Mouse (Mus musculus): ENCODE measurements around the gene Ciz1.
"Not testable (repeated sequence)": the region's sequence is repeated elsewhere in the genome, so short reads cannot be mapped to it uniquely, and the experiment has no call there.

Gene Ciz1

DNA sequence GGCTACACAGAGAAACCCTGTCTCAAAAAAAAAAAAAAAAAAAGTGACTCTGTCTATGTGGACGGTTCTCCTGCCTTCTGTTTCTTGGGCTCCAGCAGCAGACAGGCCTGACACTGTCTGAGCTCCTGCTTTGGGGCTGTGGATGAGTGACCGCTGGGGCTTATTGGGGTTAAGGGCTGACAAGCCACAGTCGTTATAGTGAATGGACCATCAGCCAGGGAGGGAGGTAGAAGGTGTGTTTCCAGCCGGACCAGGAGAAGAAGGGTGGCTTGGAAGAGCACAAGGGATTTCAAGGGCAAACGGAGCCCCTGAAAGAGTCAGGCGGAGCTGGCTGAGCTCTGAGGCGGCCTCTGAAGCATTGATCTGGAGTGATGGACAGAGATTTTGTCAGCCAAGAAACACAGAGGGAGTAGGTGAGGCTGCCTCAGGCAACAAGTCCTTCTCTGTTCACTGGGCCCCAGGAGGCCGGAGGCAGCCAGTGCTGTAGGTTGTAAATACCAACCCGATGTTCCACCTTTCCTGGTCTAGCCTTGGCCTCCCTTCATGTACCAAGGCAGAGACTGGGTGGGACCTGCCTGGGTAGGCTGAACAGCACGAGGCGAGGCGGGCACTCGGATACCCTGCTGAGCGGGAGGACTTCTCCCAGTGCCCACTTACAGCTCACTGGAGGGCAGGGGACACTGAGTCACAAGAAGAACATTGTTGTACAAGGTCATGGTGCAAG is 7.4 kb upstream of the Ciz1 start:
- DNase-seq (ENCODE audit: inconsistent age in 2 of 2, low spot score in 1 of 2): no peak

DNA sequence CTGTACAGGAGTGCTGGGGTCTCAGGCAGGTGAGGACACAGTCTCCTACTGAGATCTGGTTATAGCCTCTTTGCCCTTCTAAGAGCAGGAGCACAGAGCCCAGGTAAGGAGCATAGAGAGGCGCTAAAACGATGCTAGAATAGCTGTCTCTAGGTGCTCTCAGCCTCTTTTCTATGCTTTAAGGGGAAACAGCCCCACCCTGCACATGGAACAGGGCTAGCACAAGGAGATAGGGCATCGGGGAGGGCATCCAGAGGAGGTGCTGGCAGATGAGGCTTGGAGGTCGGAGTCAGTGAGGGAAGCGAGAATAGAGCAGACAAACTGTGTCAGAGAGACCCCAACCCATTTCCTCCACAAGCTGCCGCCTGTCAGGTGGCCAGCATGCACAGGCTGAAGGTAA is 5.1 kb upstream of the Ciz1 start:
- DNase-seq (ENCODE audit: inconsistent age in 2 of 2, low spot score in 1 of 2): no peak

DNA sequence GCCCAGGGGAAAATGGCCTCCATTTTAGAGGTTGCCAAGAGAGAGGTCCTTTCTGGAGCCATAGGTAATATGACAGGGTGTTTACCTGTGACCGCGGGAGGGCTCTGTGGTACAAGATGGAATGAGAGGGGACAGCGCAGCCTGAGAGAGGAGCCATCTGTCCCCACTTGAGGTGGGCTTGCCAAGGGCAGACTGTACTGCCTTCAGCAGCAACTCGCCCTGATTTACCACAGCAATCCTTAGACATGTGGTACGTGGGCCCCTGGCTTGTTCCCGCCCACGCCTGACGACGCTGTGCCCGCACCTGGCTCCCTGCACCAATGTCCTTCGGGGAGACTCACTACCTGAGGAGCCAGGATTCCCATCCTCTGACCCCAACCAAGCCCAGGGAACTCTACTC is 3.8 kb upstream of the Ciz1 start:
- no peak for DNase-seq (ENCODE audit: inconsistent age in 2 of 2, low spot score in 1 of 2)

- no peak for DNase-seq (ENCODE audit: inconsistent age in 2 of 2, low spot score in 1 of 2)
Observed at GRCm38 (mm10) chr2:32349625-32350255, 2.4 kb upstream of the Ciz1 start.

DNA sequence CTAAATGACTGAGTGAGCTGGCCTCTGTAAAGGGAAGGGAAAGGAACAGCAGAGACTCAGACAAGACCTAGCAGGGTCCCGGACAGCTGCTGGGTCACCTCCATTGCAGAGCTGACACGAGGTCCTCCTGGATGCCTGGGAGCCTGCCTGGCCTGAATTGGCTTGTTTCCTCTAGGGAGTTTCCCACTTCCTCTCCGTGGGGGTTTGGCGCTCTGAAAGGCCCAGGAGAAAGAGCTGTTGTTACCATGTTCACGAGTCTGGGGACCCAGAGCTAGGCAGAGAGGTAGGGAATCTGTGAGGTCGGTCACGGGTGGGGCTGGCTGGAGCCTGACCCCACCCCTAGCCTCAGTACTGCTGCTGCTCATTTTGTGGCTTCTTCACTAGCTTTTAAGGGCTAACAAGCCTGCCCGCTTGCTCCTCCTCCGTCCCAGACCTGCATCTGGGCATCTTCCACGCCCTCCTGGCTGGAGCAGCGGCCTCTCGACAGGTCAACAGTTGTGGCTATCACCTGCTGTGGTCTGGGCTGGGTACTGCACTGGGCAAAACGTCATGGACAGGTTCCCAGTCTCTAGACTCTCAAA is 1.6 kb upstream of the Ciz1 start:
- DNase-seq (ENCODE audit: inconsistent age in 2 of 2, low spot score in 1 of 2): no peak

- peak in 1 of 2 experiments; percentile 52 for DNase-seq (ENCODE audit: inconsistent age in 2 of 2, low spot score in 1 of 2)
Observed at GRCm38 (mm10) chr2:32351471-32351961, 611 bp upstream of the Ciz1 start.

DNA sequence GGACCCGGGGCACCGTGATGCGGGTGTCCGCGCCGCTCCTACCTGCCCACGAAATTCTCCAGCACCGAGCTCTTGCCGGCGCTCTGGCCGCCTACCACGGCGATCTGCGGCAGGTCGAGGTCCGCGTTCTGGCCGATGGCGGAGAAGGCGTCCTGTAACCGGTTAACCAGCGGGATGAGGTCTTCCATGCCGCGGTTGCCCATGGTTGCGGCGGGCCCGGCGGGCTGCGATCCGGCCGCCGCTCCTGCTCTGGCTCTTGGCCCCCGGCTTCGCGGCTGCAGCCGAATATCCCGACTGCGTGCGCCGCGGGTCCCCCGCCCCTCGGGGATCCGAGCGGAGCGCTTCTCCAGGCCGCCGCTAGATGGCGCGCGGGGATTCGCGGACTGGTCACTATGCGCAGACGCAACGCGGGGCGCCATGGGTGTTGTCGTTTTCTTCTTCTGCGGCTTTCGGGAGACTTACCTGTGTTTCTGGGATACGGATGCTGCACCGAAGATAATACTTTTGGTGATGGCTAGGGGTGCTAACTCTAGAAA is 948 bp downstream of the Ciz1 start, which contains the start of gene Dnm1:
Gene Dnm1 (minus strand): TSS at position 332 of the 536 bp plus-strand sequence.
- DNase-seq (ENCODE audit: inconsistent age in 2 of 2, low spot score in 1 of 2): peak; percentile 91 to 96

GRCm38 (mm10) chr2:32353836-32354235 is 1.7 kb downstream of the Ciz1 start:
- DNase-seq (ENCODE audit: inconsistent age in 2 of 2, low spot score in 1 of 2): no peak

DNA sequence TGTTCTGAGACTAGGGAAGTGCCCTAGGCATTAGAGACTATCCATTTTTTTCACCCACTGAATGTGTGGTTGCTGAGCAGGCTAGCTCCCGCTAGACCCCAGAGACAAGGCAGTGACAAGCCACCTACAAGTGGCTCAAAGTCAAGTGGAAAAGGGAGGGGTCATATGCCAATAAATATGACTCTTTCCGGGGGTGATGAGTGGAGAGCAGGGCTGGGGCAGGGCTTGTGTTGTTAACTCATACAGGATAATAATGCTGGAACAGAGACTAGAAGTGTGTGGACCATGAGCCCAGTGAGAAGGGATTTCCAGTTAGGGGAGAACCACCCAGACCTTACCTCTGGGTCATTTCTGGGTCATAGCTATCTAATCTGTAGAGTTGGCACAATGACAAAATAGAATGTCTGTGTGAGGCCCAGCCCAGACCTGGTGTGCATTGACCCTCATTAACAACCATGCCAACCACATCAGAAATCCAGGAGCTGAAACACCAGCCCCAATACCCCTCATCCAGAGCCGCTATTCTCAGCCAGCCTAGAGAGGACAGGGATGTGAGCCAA is 2.3 kb downstream of the Ciz1 start:
- no peak for DNase-seq (ENCODE audit: inconsistent age in 2 of 2, low spot score in 1 of 2)

DNA sequence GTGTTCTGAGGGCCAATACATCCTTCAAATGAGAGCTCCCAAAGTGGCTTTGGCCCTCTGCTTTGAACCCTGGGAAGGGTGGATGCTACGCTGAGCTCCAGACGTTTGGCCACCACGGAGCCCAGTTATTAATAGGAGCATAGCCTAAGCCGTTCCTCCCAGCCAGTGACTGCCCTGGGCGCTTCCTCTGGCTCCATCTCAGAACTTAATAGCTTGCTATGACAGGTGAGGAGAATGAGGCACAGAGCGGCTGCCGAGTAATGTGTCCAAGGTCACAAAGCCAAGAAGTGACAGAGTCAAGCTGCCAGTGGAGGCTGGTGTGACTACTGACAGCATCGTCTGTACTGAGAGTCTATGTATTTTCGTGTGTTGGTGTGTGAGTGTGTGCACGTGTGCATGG is 4.1 kb downstream of the Ciz1 start:
- no peak for DNase-seq (ENCODE audit: inconsistent age in 2 of 2, low spot score in 1 of 2)

GRCm38 (mm10) chr2:32357710-32358109 is 5.6 kb downstream of the Ciz1 start:
- DNase-seq (ENCODE audit: inconsistent age in 2 of 2, low spot score in 1 of 2): no peak

GRCm38 (mm10) chr2:32358381-32358780 is 6.3 kb downstream of the Ciz1 start:
- no peak for DNase-seq (ENCODE audit: inconsistent age in 2 of 2, low spot score in 1 of 2)

DNA sequence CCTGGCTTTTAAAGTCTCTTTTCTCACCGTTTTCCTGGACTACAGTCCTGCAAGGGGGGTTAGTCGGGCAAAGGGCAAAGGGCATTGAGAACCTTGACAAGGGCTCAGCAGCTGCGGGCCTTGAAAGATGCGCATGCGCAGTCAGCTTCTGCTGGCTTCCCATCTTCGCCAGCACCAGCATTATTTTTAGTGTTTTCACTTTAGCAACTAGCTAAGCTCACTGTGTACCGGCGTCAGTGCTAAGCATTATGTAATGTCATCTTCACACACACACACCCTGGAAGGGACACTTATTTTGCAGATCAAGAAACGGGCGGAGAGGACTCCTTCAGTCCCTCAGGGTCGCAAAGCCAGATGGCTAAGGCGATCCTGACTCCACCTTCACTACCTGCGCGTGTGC is 8.6 kb downstream of the Ciz1 start:
- DNase-seq (ENCODE audit: inconsistent age in 2 of 2, low spot score in 1 of 2): peak; percentile 90 to 95

GRCm38 (mm10) chr2:32361437-32361836 is 9.3 kb downstream of the Ciz1 start:
- DNase-seq (ENCODE audit: inconsistent age in 2 of 2, low spot score in 1 of 2): peak; percentile 85 to 94

DNA sequence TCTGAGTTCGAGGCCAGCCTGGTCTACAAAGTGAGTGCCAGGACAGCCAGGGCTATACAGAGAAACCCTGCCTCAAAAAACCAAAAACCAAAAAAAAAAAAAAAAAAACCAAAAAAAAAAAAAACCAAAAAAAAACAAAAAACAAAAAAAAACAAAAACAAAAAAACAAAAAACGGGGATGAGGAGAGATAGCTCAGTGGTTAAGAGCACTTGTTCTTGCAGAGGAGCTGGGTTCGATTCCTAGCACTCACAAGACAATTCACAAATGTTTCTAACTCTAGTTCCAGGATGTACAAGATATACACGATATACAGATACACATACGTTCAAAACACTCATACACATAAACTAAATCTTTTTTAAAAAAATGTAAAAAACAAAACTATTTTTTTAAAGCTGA is 10.1 kb downstream of the Ciz1 start:
- DNase-seq (ENCODE audit: inconsistent age in 2 of 2, low spot score in 1 of 2): not testable (repeated sequence)

DNA sequence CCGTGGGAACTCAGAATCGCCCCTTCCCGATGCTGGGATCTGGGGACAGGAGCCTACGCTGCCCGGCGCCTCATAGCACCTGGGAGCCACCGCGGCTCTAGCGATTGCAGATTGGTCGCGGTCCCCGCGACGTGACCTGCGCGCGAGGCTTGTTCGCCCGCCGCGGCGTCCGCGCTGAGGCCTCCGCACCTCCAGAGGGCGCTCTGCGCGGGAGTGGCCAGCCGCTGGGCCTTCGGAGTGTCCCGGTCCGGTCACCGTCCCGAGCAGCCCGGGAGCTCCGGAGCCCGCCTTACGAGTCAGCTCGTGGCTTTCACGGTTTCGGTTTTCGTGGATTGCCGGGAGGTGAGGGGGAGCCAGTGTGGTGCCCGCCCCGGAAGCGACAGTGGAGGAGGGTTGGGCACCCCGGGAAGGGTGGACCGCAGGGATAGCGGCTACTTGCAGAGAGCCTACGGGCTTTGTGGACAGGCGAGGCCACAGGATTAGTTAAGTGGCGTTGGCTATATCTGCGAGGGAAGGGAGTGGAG is 10.8 kb downstream of the Ciz1 start:
- peak; percentile 95 to 98 for DNase-seq (ENCODE audit: inconsistent age in 2 of 2, low spot score in 1 of 2)

DNA sequence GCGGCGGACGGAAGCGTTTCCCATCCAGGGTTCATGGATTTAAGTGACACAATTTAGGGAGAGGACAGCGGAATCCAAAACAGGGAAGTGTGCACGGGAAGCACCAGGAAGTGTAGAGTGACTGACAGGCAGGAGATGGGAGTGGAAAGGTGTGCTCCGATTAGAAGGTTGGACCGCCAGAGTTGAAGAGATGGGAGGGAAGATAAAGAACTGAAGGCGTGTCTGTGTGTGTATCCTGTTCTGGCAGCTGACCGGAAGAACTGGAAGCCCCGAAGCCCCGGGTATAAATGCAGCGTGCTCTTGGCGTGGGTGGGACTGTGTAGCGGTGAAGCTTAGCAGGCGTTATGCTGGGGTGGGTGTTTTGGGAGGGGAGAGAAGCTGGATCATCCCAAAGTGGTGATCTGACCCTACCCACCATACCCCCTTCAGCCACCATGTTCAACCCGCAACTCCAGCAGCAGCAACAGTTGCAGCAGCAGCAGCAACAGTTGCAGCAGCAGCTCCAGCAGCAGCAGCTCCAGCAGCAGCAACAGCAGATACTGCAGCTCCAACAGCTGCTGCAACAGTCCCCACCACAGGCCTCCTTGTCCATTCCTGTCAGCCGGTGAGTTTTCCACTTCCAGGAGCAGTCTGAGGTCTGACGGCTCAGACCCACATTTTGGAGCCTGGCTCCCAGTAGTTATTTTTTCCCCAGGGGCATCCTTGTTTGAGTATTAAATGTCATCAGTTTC is 11.4 kb downstream of the Ciz1 start:
- DNase-seq (ENCODE audit: inconsistent age in 2 of 2, low spot score in 1 of 2): no peak

GRCm38 (mm10) chr2:32364121-32364520 is 12.0 kb downstream of the Ciz1 start:
- DNase-seq (ENCODE audit: inconsistent age in 2 of 2, low spot score in 1 of 2): no peak

DNA sequence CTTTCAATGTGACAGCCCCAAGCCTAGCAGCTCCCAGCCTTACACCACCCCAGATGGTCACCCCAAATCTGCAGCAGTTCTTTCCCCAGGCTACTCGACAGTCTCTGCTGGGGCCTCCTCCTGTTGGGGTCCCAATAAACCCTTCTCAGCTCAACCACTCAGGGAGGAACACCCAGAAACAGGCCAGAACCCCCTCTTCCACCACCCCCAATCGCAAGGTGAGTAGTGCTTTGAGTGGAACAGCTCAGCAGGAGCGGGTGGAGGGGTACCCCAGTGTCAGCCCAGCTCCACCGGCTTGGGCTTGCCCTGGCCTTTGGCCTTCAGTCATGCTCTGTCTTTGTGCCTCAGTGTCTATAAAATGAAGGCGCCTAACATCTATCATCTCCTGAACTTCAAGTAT is 15.2 kb downstream of the Ciz1 start:
- DNase-seq (ENCODE audit: inconsistent age in 2 of 2, low spot score in 1 of 2): no peak

DNA sequence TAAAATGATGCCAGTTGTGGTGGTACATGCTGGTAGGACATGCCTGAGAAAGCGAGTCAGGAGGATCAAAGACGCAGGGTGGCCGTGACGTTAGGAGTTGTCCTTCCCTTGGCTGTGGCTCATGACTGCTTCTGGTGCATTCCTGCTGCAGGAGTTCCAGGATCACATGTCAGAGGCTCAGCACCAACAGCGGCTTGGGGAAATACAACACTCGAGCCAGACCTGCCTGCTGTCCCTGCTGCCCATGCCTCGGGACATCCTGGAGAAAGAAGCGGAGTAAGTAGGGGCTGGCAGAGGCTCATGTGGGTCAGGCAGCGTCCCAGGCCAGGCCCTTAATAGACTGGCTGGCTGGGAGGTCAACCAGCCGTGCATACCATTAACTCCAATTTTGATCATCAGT is 22.1 kb downstream of the Ciz1 start:
- no peak for DNase-seq (ENCODE audit: inconsistent age in 2 of 2, low spot score in 1 of 2)
